Mouse (Mus musculus) spleen, adult 2 months (tissue): ENCODE measurements around the gene Foxk1.

Experiments used
- CTCF ChIP-seq: fragments of 200-500 bp; IDR thresholded peaks from 2 replicates; pipeline ENCODE4 v1.5.1; 2011; ENCODE audit warnings: mild to moderate bottlenecking, inconsistent platforms; ENCODE audit not compliant: insufficient read depth, insufficient read length, insufficient replicate concordance; ENCODE audit errors: extremely low read depth
- POLR2A ChIP-seq: fragments of 200-500 bp; IDR thresholded peaks from 2 replicates; pipeline ENCODE4 v1.6.1; 2011; ENCODE audit warnings: low read depth, low read length, inconsistent platforms

DNA sequence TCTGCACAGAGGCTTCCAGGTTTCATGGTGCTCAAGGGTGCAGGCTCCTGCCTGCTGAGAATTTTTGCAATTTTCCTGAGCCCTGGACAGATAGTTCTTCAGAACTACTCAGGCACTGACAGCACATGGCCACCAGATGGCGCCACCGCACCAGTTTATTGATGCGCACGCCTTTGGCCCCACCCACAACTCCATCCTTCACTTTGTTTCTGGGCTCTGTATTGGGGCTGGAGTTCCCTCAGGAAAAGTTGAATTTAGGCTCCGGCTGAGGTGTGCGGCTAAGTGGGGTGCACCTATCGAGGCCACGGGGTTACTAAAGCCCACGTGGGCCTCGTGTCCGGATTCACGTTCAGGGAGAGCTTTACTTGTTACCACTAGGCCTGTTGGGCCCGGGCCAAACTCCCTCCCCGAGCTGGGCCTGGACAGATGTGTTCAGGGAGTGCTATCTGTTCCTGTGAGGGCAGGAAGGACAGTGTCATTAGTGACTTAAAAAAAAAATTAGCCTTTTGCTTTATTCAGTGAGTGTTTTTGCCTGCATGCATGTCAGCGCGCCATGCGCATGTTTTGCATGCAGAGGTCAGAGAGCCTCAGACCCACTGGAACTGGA, 77.6 kb downstream of the Foxk1 start:
- peak; percentile 82 for TF ChIP-seq CTCF
- TF ChIP-seq POLR2A = no peak
